ENCODE assay signal across 17 mouse cellular contexts in genomic region chr16:28936181-28936792, GRCm38 (mm10). TPM values are rescaled to one million over a fixed set of nuclear protein-coding genes. Genes with fewer than 3 reads are reported as not detected.
DNase-seq lines count a peak whose midpoint lies in the region; ATAC-seq and TF ChIP-seq lines count a peak whose summit lies in the region.
"Had no signal": no experiment of that assay in that cellular context is flagged by ENCODE, and none has a peak within 500 bp of the region (broad histone marks: within the 10 kb centered on the region; RNA-seq: fewer than 3 reads in every experiment).

No protein-coding gene starts in this region.

- H3K4me3 ChIP-seq in heart, postnatal 0 days (ENCODE audit: low read depth, low read length): no peak overlapping the region
- H3K4me3 ChIP-seq in limb, embryonic 10.5 days: no peak overlapping the region
- no peak overlapping the region for H3K4me3 ChIP-seq in midbrain, embryonic 16.5 days (ENCODE audit: low read depth, low read length)
- H3K4me3 ChIP-seq: forebrain, embryonic 13.5 days; stomach, embryonic 15.5 days had no signal

- no peak for TF ChIP-seq EP300 in heart, postnatal 0 days (IDR thresholded peaks at IDR 0.05; ENCODE audit: low read depth)

- no peaks in the 10 kb centered on the region for H3K27me3 ChIP-seq in heart, postnatal 0 days (ENCODE audit: control insufficient read depth, insufficient read depth, low read length)
- H3K27me3 ChIP-seq in limb, embryonic 10.5 days (ENCODE audit: low read depth, poor library complexity, severe bottlenecking): peaks cover 5% of the 10 kb centered on the region; the same call in 1 of the 2 replicates
- no peaks in the 10 kb centered on the region; the same call in 1 of the 2 replicates for H3K27me3 ChIP-seq in midbrain, embryonic 16.5 days (ENCODE audit: control insufficient read depth, insufficient read depth, low read depth, low read length)
- H3K27me3 ChIP-seq: stomach, embryonic 15.5 days had no signal

- no peak for DNase-seq in heart, postnatal 0 days (ENCODE audit: low spot score)
- no peak for DNase-seq in heart, adult 8-10 months (ENCODE audit: low spot score)
- peak; percentile 54 for DNase-seq in 3T3-L1 (ENCODE audit: low read depth, low spot score)
- peak; percentile 58 for DNase-seq in R1 (ENCODE audit: low read depth, low spot score)
- peak; percentile 48 for DNase-seq in limb, embryonic 10.5 days (ENCODE audit: low spot score)
- DNase-seq in testis, postnatal 10 days (ENCODE audit: low spot score): no peak
- DNase-seq in spleen, postnatal 10 days (ENCODE audit: low spot score in 2 of 2): no peak
- DNase-seq: cerebellum, postnatal 14 days; heart, adult 18-20 months; kidney, adult 9 months; left cerebral cortex, postnatal 4 days; midbrain, embryonic 14.5 days; thymus, postnatal 36 days had no signal

- H3K36me3 ChIP-seq in heart, postnatal 0 days (replicated peaks; ENCODE audit: control insufficient read depth, insufficient read depth, low read length): no peaks in the 10 kb centered on the region
- no peaks in the 10 kb centered on the region for H3K36me3 ChIP-seq in limb, embryonic 10.5 days
- no peaks in the 10 kb centered on the region for H3K36me3 ChIP-seq in midbrain, embryonic 16.5 days (ENCODE audit: control insufficient read depth, insufficient read depth, low read length)
- H3K36me3 ChIP-seq: stomach, embryonic 15.5 days had no signal

- no peaks in the 10 kb centered on the region for H3K9me3 ChIP-seq in heart, postnatal 0 days (replicated peaks; ENCODE audit: control insufficient read depth, low read length)
- H3K9me3 ChIP-seq in limb, embryonic 10.5 days (replicated peaks): no peaks in the 10 kb centered on the region
- no peaks in the 10 kb centered on the region for H3K9me3 ChIP-seq in midbrain, embryonic 16.5 days (replicated peaks; ENCODE audit: control insufficient read depth, low read length, poor library complexity, severe bottlenecking)
- H3K9me3 ChIP-seq: forebrain, embryonic 13.5 days; stomach, embryonic 15.5 days had no signal

- H3K27ac ChIP-seq in heart, postnatal 0 days (ENCODE audit: low read depth): no peak overlapping the region
- peak overlapping the region; percentile 61 for H3K27ac ChIP-seq in limb, embryonic 10.5 days
- no peak overlapping the region for H3K27ac ChIP-seq in midbrain, embryonic 16.5 days (ENCODE audit: low read length)
- H3K27ac ChIP-seq: forebrain, embryonic 13.5 days; stomach, embryonic 15.5 days had no signal

- H3K4me1 ChIP-seq in heart, postnatal 0 days (ENCODE audit: control insufficient read depth, insufficient read depth): peaks cover 5% of the 10 kb centered on the region; the same call in 1 of the 2 replicates
- peaks cover 5% of the 10 kb centered on the region for H3K4me1 ChIP-seq in limb, embryonic 10.5 days
- no peaks in the 10 kb centered on the region for H3K4me1 ChIP-seq in midbrain, embryonic 16.5 days (ENCODE audit: control insufficient read depth, insufficient read depth, low read length)
- H3K4me1 ChIP-seq: forebrain, embryonic 13.5 days; stomach, embryonic 15.5 days had no signal

- H3K9ac ChIP-seq in heart, postnatal 0 days (replicated peaks; ENCODE audit: low read depth, low read length): no peak overlapping the region
- H3K9ac ChIP-seq in midbrain, embryonic 16.5 days (ENCODE audit: low read depth, low read length): no peak overlapping the region
- H3K9ac ChIP-seq: forebrain, embryonic 13.5 days; stomach, embryonic 15.5 days had no signal

- TF ChIP-seq CTCF in heart, postnatal 0 days (IDR thresholded peaks at IDR 0.05; ENCODE audit: low read depth): no peak

- no peak overlapping the region for H3K4me2 ChIP-seq in heart, postnatal 0 days (ENCODE audit: low read depth, low read length)
- no peak overlapping the region for H3K4me2 ChIP-seq in midbrain, embryonic 16.5 days (ENCODE audit: low read length)
- H3K4me2 ChIP-seq: forebrain, embryonic 13.5 days; stomach, embryonic 15.5 days had no signal

- WGBS in heart, postnatal 0 days: 55% methylated on average over 7 of the region's 7 CpGs
- 65% methylated on average over 7 of the region's 7 CpGs for WGBS in limb, embryonic 10.5 days
- 69% methylated on average over 7 of the region's 7 CpGs for WGBS in midbrain, embryonic 16.5 days

- ATAC-seq in heart, postnatal 0 days (ENCODE audit: insufficient read depth, low read depth): peak; percentile 39; the same call in 1 of the 2 replicates
- ATAC-seq in midbrain, embryonic 16.5 days: no peak
- ATAC-seq: forebrain, embryonic 13.5 days had no signal

RNA-seq across cellular contexts. Expression of gene Mb21d2, which starts 6.8 kb away (rescaled TPM):
- total RNA-seq in heart, postnatal 0 days (2014; rRNA removed; ENCODE audit: low replicate concordance): 8.5 and 15.6 TPM in 2 replicates
- 1.9 and 2.0 TPM in 2 replicates for polyA plus RNA-seq in heart, postnatal 0 days (2015; fragmentation: Nextera tagmentation; extraction: Ambion mirVana)
- total RNA-seq in heart, adult 8-10 months (2022): 1 to 10 TPM; 7.9 to 9.2 (median 8.6) TPM
- 5.8 and 6.4 TPM in 2 replicates for polyA plus RNA-seq in limb, embryonic 10.5 days (2016; fragmentation: Nextera tagmentation; extraction: Ambion mirVana)
- 10.8 and 15.0 TPM in 2 replicates for polyA plus RNA-seq in midbrain, embryonic 16.5 days (2015; fragmentation: Nextera tagmentation; extraction: Ambion mirVana)
- total RNA-seq: MEL had no signal

Comparison
In these comparisons a context has a peak if more than half of its experiments do, and no peak if none do; other contexts are left out.
1. DNase-seq: peak in 3T3-L1 (single experiment), R1 (single experiment) and limb, embryonic 10.5 days (single experiment); none in heart, postnatal 0 days (single experiment), heart, adult 8-10 months (single experiment), testis, postnatal 10 days (single experiment) and spleen, postnatal 10 days (0 of 2).